Mouse (Mus musculus): ENCODE results near the gene Trim37.

GRCm38 (mm10) chr11:87259792-87260191 lies 132.9 kb downstream of the Trim37 start:
- TF ChIP-seq CTCF (IDR thresholded peaks at IDR 0.05; ENCODE audit: control insufficient read depth, insufficient read depth, low read length) (no peak), POLR2A (IDR thresholded peaks at IDR 0.05; ENCODE audit: borderline replicate concordance, control insufficient read depth, low read depth, low read length) (no peak)

Measured in bone marrow, adult 2 months (tissue).